Mouse (Mus musculus) brain, embryonic 14.5 days (tissue): ENCODE data around the gene Ltv1. TPM values are rescaled to one million over a fixed set of nuclear protein-coding genes. Genes with fewer than 3 reads are reported as not detected.
A peak's percentile ranks its signal among the peaks of the same experiment; 100 is the strongest.

Experiments used
- DNase-seq: peaks from one replicate; pipeline ENCODE4 v3.0.0-alpha.2; 2011; ENCODE audit warnings: low read depth
- CTCF ChIP-seq: fragments of 200-500 bp; IDR thresholded peaks from 2 replicates; pipeline ENCODE4 v1.5.1; 2012; ENCODE audit warnings: inconsistent platforms, mild to moderate bottlenecking, moderate library complexity, borderline replicate concordance; ENCODE audit not compliant: insufficient read depth, insufficient read length; ENCODE audit errors: extremely low read depth
- POLR2A ChIP-seq: fragments of 200-500 bp; IDR thresholded peaks from 2 replicates; pipeline ENCODE4 v1.6.1; 2012; ENCODE audit warnings: mild to moderate bottlenecking, inconsistent platforms, borderline replicate concordance; ENCODE audit not compliant: poor library complexity, insufficient read depth, insufficient read length, severe bottlenecking; ENCODE audit errors: extremely low read depth
- polyA plus RNA-seq: library from polyadenylated mRNA; depleted of rRNA; stranded (reverse); fragments of >200 nt; gene quantifications from 2 replicates; pipeline ENCODE4 v1.2.3, GENCODE M21; 2012

Gene Ltv1
- polyA plus RNA-seq, 1 experiment: 23.1 TPM

DNA sequence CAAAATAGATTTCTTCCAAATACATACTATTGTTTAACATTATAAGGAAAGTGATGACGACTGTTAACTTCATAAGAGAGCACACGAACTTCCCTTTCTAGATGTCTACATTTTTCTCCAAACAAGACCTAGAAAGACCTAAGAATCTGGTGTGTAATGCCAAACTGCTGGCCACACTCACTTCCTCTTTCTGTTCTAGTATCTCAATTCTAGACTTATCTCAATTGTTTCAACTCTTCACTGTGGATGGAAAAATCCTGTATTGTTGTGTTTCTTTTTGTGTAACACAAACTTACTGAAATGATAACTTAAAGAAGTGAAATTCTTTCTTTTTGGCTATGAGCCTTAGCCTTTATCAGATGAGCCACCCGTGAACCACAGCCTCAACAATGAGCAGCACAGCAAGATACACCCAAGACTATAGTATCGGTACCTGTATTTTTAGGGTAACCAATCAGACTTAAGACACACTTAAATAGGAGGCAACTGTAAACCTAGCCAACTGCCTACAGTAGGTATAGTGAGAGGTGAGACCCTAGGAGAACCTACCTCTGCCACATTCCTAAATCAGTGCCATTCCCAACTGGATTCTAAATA, 8.7 kb downstream of the Ltv1 start:
- DNase-seq: no peak
- TF ChIP-seq CTCF (no peak), POLR2A (no peak)

DNA sequence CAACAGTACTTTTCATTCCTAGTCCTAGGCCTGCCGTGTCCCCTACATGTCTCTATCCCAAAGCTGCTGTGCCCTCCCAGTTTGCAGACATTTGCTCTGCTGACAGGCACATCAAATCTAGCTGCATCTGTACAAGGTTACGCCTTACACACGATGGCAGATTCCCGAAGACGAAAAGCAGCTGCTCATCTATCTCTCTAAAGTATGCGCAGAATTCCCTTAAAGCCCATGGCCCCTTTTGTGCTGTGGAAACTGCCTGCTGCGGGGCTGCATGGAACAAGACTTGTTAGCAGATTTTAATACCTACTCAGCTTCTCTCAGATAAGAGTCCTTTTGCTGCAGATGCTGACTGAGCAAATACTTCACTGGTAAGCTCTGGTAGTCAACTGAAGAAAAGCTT, 12.8 kb downstream of the Ltv1 start:
- DNase-seq: no peak
- TF ChIP-seq POLR2A (no peak), CTCF (no peak)

DNA sequence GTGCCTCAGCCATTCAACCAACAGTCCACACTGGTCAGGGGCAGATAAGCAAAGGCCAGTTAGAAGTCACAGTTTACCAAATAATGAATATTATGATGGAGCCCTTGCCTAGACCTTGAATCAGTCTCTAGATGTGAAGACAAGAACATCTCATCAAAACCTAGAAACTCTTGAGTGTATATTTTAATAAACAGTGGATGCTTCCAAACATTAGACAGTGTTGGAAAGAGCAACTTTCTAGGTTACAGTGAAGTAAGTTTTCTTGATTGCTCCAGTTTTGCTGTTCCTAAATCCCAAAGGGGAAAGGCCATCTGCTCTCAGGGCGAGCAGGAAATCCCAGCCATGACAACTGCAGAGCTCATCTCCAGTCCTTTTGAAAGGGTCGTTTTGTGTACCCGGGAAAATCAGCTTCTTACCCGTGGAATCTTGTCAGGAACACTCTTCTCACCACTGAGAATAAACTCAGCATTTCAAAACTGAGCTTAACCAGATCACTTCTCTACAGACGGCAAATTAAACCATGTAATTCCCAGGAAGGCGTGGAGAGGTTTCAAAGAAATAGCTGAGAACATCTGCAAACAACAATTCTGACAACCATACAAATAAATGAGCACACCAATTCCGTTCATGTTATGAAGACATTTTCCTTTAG, 14.9 kb downstream of the Ltv1 start, which contains the start of gene Zc2hc1b:
TSS of gene Zc2hc1b (minus strand) at position 51 of the 652 bp plus-strand sequence.
- DNase-seq: no peak
- no peak for TF ChIP-seq CTCF
- TF ChIP-seq POLR2A: no peak

DNA sequence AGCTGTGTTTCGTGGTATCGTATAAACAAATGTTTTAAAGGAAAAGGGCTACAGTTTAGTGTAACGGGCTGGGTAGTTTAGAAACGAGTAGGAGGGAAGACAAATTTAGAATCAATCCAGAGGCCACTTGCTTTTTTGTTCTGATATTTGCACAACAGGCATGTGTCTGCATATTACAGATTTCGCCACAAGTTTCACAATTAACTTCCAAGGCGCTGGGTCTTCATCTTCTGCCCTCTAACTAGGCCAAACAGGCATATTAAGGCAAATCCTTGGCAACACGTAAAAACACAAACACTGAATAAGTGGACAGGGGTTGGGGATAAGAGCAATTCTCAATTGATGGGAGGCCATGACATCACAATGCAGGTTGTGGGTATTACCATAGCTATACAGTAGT, 17.1 kb downstream of the Ltv1 start:
- TF ChIP-seq CTCF: no peak
- no peak for TF ChIP-seq POLR2A

DNA sequence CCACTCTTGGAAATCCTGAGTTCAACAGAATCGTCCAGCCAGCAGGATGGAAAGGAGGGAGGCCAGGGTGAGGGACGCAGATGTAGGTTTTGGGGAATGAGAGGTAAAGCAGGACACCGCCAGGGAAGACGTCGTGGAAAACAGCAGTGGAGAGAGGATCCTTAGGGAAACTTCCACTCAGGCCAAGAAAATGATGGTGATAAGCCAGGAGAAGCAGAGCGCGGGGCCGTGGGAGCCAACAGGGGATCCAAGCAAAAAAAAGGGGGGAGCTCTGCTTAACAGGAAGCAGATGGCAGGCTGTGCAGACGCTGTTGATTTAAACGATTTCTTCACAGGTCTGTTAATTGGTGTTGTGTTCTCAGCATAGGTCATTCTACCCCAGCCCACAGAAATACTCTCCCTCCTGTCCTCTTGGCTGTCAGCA, 20.2 kb downstream of the Ltv1 start:
- TF ChIP-seq CTCF (no peak), POLR2A (no peak)
- peak; percentile 82 for DNase-seq

More for the DNA sequence above, 17.1 kb downstream of the Ltv1 start:
- DNase-seq: no peak

DNA sequence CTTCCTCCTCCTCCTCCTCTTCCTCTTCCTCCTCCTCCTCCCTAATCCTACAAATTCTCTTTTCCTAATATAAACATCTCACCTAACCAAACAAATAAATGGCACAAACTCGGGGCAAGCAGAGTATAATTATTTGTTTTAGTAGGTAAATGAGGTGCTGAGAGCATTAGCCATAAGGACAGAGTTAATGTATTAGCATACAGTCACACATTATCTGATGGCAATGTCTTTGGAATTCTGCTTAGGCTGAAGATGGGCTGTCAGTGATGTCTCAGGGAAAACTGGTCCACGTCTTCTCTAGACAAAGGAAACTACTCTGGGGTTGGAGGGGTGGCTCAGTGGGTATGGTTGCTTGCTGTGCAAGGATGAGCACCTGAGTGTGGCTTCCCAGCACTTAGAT, 21.5 kb downstream of the Ltv1 start:
- TF ChIP-seq POLR2A (no peak), CTCF (no peak)

DNA sequence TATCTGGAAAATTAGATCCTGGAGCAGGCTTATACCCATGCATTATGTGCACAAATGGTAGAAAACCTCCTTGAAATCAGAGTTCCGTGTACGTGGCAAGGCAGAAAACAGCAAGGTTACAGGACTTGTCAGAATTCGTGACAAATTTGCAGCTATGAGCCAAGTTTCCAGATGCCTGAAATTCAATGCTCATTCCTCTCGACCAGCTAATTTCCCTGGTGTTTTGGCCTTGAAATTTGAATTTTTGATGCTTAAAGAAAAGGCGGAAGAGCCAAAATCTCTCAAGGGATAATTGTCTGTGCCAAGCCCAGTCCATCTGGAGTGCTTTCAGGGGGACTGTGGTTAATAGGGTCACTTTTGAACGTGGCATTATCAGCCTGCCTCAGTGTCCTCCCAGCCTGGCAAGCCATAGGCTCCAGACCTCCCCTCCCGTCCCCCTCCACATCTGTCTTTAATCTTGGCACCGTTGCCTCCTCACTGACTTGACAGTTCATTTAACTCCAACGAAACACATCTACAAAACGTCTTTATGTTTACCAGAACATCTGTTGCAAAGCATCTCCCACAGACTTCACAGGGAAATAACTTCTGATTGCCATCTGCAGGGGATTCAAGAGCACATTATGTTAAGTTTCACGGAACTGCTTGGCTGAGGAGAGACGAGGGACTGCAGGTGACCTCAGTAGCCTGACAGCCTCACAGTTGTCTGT, 22.1 kb downstream of the Ltv1 start:
- TF ChIP-seq CTCF (no peak), POLR2A (no peak)
- DNase-seq: peak; percentile 82

More for the DNA sequence above, 21.5 kb downstream of the Ltv1 start:
- no peak for DNase-seq

DNA sequence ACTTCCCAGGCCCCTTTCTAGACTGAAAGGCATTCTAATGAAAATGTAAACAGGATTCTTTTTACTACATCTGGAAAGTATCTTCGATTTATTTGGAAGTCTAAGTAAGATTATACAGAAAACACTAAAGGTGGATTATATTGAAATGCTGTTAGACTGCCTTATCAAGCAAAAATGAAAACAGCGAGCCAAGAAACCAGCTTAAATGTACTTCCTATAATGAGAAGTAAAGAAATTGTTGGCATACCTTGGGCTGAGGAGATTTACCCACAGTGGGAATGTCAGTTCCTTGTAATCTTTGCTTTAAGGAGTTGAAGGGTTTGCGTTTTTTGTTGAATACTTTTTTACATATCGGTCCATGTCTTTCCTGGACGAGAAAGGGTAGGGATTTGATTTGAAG, 24.5 kb downstream of the Ltv1 start:
- DNase-seq: no peak
- TF ChIP-seq CTCF (no peak), POLR2A (no peak)

DNA sequence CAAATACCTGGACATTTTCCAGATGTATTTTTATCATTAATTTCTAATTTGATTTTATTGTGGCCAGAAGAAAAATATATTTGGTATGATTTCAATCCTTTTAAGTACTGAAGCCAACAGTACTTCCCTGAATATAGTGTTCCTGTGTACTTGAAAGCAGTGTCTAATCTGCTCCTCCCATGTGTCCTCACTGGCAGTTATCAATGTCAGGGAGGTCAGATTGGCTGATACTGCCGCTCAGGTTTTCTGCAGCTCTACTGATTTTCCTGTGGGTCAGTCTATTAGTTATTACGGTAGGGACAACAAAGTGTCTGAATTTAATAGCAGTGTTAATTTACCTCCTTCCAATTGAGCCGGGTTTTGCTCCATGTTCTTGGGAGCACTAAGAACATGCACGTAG, 30.9 kb downstream of the Ltv1 start:
- TF ChIP-seq POLR2A (no peak), CTCF (no peak)
- no peak for DNase-seq

DNA sequence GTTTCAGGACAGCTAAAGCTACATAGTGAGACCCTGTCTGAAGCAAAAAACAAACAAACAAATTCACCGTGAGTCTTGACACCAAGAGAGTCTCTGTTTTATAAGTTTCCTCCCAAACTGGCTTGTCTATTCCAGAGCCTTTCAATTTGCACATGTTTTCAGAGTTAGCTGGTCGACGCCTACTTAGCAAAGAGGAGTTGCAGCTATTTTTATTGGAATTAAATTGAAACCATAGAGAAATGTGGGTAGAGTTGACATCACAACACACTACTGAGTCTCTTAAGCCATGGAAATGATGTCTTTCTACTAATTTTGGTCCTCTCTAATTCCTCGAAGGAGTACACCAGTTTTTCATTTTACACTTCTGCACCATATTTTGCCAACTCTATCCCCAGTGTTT, 32.1 kb downstream of the Ltv1 start:
- no peak for DNase-seq
- no peak for TF ChIP-seq POLR2A

DNA sequence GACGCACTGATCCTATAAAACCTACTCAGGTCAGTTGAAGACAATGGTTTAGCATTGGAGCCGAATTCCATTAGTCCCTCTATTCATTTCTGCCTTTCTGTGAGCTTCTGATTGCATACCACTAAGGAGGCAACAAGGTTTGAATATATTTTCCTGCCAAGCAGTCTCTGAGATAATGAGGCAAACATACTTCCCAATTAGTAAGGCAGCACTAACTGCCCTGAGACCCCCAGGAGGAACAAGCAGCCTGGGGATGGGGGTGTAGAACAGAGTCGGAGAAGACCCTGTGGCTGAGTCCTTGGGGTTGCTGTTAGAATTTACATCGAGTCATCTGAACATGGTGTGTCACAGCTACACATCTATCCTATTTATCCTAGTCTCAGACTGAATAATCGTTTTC, 37.6 kb downstream of the Ltv1 start:
- TF ChIP-seq CTCF: no peak
- peak; percentile 62 for DNase-seq
